Mouse (Mus musculus): ENCODE data around the gene Prss38.

- TF ChIP-seq CHD2 (IDR thresholded peaks at IDR 0.05; ENCODE audit: low read depth, low read length) (no peak), HCFC1 (IDR thresholded peaks at IDR 0.05; ENCODE audit: borderline replicate concordance, insufficient read depth, low read length) (no peak), MAFK (IDR thresholded peaks at IDR 0.05; ENCODE audit: insufficient read depth, low read depth, low read length) (no peak), ZNF384 (IDR thresholded peaks at IDR 0.05; ENCODE audit: low read depth, low read length) (no peak)
Measured at GRCm38 (mm10) chr11:59327625-59328024, 47.8 kb downstream of the Prss38 start.
